Mouse (Mus musculus) hindbrain, embryonic 14.5 days (tissue): Measurements from ENCODE around the gene Idnk. TPM values are rescaled to one million over a fixed set of nuclear protein-coding genes. Genes with fewer than 3 reads are reported as not detected.

Source experiments
- ATAC-seq: fragments of 200-750 bp; cut with Nextera tagmentation; 2 replicates; pipeline ENCODE4 v1.8.0; 2017; ENCODE audit warnings: moderate number of reproducible peaks, mild to moderate bottlenecking, moderate TSS enrichment, moderate library complexity; ENCODE audit not compliant: low FRiP score
- DNase-seq: peaks from one replicate; pipeline ENCODE4 v3.0.0-alpha.2; 2015; ENCODE audit warnings: low spot score
- H3K27ac ChIP-seq: fragments of 300-500 bp; sonication (generic); 2 replicates; pipeline ENCODE4 v1.5.1; 2014; ENCODE audit warnings: mild to moderate bottlenecking, moderate library complexity
- H3K27me3 ChIP-seq: fragments of 300-500 bp; sonication (generic); 2 replicates; pipeline ENCODE4 v1.6.1; 2014; ENCODE audit warnings: mild to moderate bottlenecking, low read length, mixed read lengths; ENCODE audit not compliant: control insufficient read depth, insufficient read depth
- H3K36me3 ChIP-seq: fragments of 300-500 bp; sonication (generic); replicated peaks from 2 replicates; pipeline ENCODE4 v1.6.1; 2014; ENCODE audit not compliant: control insufficient read depth, insufficient read depth
- H3K4me1 ChIP-seq: fragments of 300-500 bp; sonication (generic); replicated peaks from 2 replicates; pipeline ENCODE4 v1.6.1; 2014; ENCODE audit warnings: antibody characterized with exemption, low read length, mixed read lengths; ENCODE audit not compliant: control insufficient read depth, insufficient read depth
- H3K4me2 ChIP-seq: fragments of 300-500 bp; sonication (generic); replicated peaks from 2 replicates; pipeline ENCODE4 v1.6.1; 2014; ENCODE audit warnings: mild to moderate bottlenecking, moderate library complexity
- H3K4me3 ChIP-seq: fragments of 300-500 bp; sonication (generic); replicated peaks from 2 replicates; pipeline ENCODE4 v1.5.1; 2014; ENCODE audit warnings: mild to moderate bottlenecking, low read length
- H3K9ac ChIP-seq: fragments of 300-500 bp; sonication (generic); 2 replicates; pipeline ENCODE4 v1.6.1; 2014
- H3K9me3 ChIP-seq: fragments of 300-500 bp; sonication (generic); 2 replicates; pipeline ENCODE4 v1.6.1; 2016; ENCODE audit warnings: low read length; ENCODE audit not compliant: control insufficient read depth
- WGBS: fragments of 180-500 bp; shearing (Covaris S2); extraction: QIAGEN DNeasy Blood & Tissue Kit; methylation state at CpG from one replicate; pipeline ENCODE4 v1.1.7; 2014; 5-methylcytosine and 5-hydroxymethylcytosine counted together
- polyA plus RNA-seq: library from polyadenylated mRNA; unstranded; fragments of >200 nt; fragmentation: Nextera tagmentation; extraction: Ambion mirVana; gene quantifications from 2 replicates; pipeline ENCODE4 v1.2.1, GENCODE M21; 2014

Gene Idnk
- polyA plus RNA-seq, 1 experiment from 2014 or later = 63.2 TPM

DNA sequence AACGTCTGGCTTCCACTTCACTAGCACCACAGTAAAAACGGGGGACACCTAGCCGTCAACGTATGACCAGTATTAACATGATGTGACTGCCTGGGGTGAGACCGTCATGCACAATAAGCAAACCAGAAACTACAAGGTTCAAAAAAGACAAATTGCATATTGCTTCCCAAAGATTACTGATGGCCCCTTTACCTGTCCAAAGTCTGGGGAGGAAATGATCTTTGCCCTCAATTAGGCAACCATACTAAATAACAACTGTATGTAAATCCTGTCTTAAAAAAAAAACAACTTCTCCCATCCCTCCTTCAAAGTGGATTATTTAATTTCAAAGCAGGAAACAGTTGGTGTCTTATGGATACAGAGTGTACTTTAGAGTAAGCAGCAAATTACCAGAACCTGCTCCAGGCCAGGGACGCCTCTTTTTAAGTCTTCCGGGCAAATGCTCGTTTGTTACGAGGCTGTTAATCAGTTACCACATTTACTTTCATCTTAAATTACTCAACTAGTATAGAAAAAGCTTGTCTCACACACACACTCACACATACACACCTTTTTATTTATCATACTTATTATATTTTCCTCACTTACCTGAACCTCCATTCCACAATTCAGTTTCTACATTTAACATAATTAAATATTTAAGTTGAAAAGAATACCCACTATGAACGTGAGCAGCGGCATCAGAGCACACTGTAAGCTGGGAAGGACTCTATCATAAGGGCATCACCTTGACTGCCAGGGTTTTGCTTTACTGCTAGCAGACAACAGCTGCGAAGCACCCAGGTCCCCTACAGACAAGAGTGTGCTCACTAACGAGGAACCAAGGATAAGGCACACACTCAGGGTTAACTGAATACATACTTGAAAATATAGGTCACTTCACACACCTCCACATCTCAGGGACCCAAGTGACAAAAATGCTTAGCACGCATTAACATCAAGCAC is 24.4 kb downstream of the Idnk start:
- peaks cover 72% of the 10 kb centered on the region for H3K36me3 ChIP-seq
- H3K9me3 ChIP-seq = no peaks in the 10 kb centered on the region
- no peak overlapping the region for H3K4me3 ChIP-seq
- no peak overlapping the region for H3K4me2 ChIP-seq
- ATAC-seq (no peak), DNase-seq (no peak)
- no peaks in the 10 kb centered on the region for H3K4me1 ChIP-seq
- H3K27me3 ChIP-seq = no peaks in the 10 kb centered on the region
- H3K27ac ChIP-seq = no peak overlapping the region
- H3K9ac ChIP-seq = no peak overlapping the region
- WGBS = 90% methylated on average over 14 of the region's 14 CpGs

DNA sequence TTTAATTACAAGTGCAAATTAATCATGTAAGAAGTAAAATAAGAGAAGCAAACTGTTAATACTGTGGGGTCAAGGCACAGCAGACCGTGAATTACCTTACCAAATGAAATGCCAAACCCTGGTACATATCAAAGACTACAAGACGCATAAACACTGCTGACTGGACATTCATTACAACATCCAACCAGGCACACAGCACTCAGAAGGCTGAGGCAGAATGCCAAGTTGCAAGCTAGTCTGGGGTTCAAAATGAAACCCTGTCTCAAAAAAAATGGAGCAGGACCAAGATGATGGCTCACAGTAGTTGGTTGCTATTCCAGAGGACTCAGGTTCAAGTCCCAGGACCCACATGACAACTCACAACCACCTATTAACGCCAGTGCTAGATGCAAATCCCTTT is 26.7 kb downstream of the Idnk start:
- 89% methylated on average over 3 of the region's 3 CpGs for WGBS
- no peak for ATAC-seq
- H3K4me3 ChIP-seq = no peak overlapping the region
- H3K4me1 ChIP-seq = no peaks in the 10 kb centered on the region
- H3K9ac ChIP-seq = no peak overlapping the region
- peaks cover 60% of the 10 kb centered on the region for H3K36me3 ChIP-seq
- no peak overlapping the region for H3K4me2 ChIP-seq
- H3K27me3 ChIP-seq = no peaks in the 10 kb centered on the region
- DNase-seq = no peak
- H3K9me3 ChIP-seq = no peaks in the 10 kb centered on the region
- H3K27ac ChIP-seq = no peak overlapping the region

DNA sequence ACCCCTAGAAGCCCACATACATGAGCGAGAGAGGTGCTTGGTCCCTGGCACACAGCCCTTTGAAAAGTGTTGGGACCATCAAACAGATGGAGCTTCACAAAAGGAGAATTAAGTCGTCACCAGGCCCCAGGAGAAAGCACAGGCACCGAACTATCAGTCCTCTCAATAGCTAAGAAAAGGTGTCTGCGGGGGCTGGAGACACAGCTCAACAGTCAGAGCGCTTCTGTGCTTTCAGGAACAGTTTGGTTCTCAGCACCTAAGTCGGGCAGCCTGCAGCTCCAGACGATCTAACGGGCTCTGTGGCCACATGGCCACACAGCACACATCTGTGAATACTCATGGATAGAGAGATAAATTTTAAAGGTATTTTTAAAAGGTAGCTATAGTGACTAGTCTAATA is 28.8 kb downstream of the Idnk start:
- Histone ChIP-seq H3K9ac (no peak overlapping the region), H3K4me3 (no peak overlapping the region), H3K27ac (no peak overlapping the region), H3K36me3 (peaks cover 61% of the 10 kb centered on the region), H3K4me1 (no peaks in the 10 kb centered on the region), H3K4me2 (no peak overlapping the region), H3K27me3 (no peaks in the 10 kb centered on the region), H3K9me3 (no peaks in the 10 kb centered on the region)
- 86% methylated on average over 8 of the region's 8 CpGs for WGBS
- DNase-seq = no peak
- no peak for ATAC-seq

DNA sequence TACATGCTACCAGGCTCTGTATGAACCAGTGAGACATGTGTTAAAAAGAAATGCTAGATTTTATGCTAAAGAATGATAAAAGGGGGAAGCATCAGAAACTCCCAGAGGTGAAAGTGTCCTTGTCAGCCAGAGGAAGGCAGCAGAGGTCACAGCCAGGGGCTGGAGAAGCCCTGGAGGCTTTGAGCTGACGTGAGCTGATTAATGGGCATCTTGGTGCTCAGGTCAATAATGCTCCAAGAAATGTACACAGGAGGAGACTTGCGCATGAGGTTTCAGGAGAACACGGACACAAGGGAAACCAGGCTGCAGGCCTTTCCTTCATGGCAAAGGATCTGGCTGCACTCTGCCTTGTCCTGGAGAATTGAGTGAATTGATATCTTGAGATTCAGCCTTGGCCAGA is 30.3 kb downstream of the Idnk start:
- Histone ChIP-seq H3K4me1 (no peaks in the 10 kb centered on the region), H3K27ac (no peak overlapping the region), H3K9ac (no peak overlapping the region), H3K9me3 (no peaks in the 10 kb centered on the region), H3K4me2 (no peak overlapping the region), H3K27me3 (no peaks in the 10 kb centered on the region), H3K36me3 (peaks cover 62% of the 10 kb centered on the region), H3K4me3 (no peak overlapping the region)
- WGBS = 74% methylated on average over 3 of the region's 3 CpGs
- no peak for DNase-seq
- ATAC-seq = no peak

DNA sequence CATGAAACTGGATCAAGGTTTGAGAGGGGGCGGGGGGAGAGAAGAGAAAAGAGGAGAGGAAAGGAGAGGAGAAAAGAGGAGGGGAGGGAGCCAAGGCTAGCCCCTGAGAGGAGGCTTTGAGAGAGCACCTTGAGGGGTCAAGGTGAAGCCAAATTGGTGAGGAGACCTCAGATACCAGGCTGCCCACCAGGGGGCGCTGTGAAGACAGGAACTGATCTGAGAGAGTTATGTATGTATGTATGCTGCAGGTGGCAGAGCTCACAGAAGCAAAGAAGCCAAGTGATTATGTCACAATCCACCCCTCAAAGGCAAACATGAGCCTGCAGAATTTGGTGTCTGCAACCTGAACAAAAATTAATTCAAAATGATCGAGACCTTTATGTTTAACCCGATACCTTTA is 31.0 kb downstream of the Idnk start:
- no peaks in the 10 kb centered on the region for H3K27me3 ChIP-seq
- no peak overlapping the region for H3K27ac ChIP-seq
- H3K36me3 ChIP-seq = peaks cover 63% of the 10 kb centered on the region
- ATAC-seq = peak; percentile 55; the same call in 1 of the 2 replicates
- no peak overlapping the region for H3K9ac ChIP-seq
- H3K4me1 ChIP-seq = no peaks in the 10 kb centered on the region
- H3K4me3 ChIP-seq = no peak overlapping the region
- no peaks in the 10 kb centered on the region for H3K9me3 ChIP-seq
- H3K4me2 ChIP-seq = no peak overlapping the region
- DNase-seq = peak; percentile 81
- 70% methylated on average over 4 of the region's 4 CpGs for WGBS

DNA sequence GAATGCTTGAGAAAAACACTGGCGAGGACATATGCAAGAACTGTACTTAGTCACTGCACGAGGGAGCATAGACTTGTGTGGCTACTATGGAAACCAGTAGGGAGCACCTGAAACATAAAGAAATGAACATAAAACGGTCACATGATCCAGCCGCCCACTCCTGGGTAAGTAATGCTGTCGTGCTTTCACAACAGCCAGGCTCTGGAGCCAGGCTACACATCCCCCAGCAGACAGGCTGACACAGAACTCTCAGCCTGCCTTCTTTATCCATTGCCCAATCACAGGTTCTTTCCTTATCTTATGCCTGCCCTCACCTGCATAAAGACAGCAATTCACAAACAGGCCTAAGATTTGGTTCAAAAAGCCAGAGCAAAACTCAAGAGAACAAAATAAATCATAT is 32.0 kb downstream of the Idnk start:
- no peak overlapping the region for H3K4me2 ChIP-seq
- H3K27ac ChIP-seq = no peak overlapping the region
- H3K9me3 ChIP-seq = no peaks in the 10 kb centered on the region
- 87% methylated on average over 5 of the region's 5 CpGs for WGBS
- no peaks in the 10 kb centered on the region for H3K4me1 ChIP-seq
- H3K9ac ChIP-seq = no peak overlapping the region
- DNase-seq = no peak
- no peak for ATAC-seq
- no peak overlapping the region for H3K4me3 ChIP-seq
- H3K27me3 ChIP-seq = no peaks in the 10 kb centered on the region
- H3K36me3 ChIP-seq = peaks cover 62% of the 10 kb centered on the region

DNA sequence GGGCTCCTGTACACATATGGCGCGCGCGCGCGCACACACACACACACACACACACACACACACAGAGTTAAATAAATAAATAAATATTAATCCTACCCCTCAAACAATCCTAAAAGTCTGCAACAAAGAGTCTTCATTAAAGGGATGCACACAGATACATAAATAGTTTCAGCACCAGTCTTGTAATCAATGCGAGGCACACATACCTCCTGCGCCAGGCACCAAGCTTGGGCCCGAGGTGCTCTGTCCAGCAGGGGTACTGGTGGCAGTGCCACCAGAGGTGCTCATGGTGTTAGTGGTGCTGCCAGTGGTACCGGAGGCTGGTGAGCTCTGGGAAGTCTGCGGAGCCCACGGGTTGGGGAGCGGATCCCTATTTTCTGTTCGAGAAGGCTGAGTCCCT is 34.1 kb downstream of the Idnk start:
- H3K36me3 ChIP-seq = peaks cover 74% of the 10 kb centered on the region

DNA sequence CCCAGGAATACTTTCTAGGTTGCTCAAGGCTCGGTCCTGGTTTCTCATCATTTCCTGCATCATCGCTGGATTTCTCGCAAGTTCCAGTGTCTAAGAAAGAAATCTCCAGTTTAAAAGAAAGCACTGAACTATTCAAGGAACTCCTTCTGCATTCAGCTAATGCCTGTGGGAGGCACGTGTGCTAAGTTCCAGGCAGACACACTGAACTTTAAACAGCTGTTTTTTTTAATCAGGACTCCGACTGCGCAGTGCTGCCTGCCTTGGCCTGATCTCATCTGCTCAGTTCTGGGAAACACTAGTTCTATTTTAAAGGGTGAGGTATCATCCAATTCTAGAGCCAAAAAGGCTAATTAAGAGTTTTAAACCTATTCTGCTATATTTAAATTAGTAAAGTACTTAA is 34.7 kb downstream of the Idnk start:
- H3K36me3 ChIP-seq = peaks cover 73% of the 10 kb centered on the region
- WGBS = 93% methylated on average over 6 of the region's 6 CpGs

More for the DNA sequence above, 34.1 kb downstream of the Idnk start:
- DNase-seq = no peak
- no peak overlapping the region for H3K4me3 ChIP-seq
- 99% methylated on average over 14 of the region's 14 CpGs for WGBS
- H3K27ac ChIP-seq = no peak overlapping the region
- no peak for ATAC-seq
- no peaks in the 10 kb centered on the region for H3K9me3 ChIP-seq
- H3K27me3 ChIP-seq = no peaks in the 10 kb centered on the region
- H3K4me2 ChIP-seq = no peak overlapping the region
- H3K9ac ChIP-seq = no peak overlapping the region
- H3K4me1 ChIP-seq = no peaks in the 10 kb centered on the region

DNA sequence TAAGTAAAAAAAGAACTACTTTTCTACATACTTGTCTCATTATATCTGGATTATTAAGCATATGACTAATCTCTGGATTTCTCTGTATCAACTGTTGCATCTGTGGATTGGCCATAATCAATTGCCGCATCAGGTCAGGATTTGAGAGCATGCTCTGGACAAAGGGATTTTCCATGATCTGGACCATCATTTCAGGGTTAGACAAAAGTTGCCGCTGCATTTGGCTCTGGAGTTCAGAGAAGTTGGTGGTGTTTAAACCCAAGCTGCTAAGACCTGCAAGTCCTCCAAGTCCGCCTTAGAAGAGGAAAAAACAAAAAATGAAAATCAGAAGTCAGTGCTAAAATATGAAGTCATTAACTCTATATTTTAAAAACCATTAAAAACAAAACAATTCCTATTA is 35.8 kb downstream of the Idnk start:
- Histone ChIP-seq H3K9ac (no peak overlapping the region), H3K27me3 (no peaks in the 10 kb centered on the region), H3K4me1 (no peaks in the 10 kb centered on the region), H3K4me2 (no peak overlapping the region), H3K4me3 (no peak overlapping the region), H3K36me3 (peaks cover 74% of the 10 kb centered on the region), H3K9me3 (no peaks in the 10 kb centered on the region), H3K27ac (no peak overlapping the region)
- ATAC-seq (no peak), DNase-seq (no peak)
- 98% methylated on average over 3 of the region's 3 CpGs for WGBS

More for the DNA sequence above, 34.7 kb downstream of the Idnk start:
- no peak for DNase-seq
- H3K4me1 ChIP-seq = no peaks in the 10 kb centered on the region
- H3K4me3 ChIP-seq = no peak overlapping the region
- no peaks in the 10 kb centered on the region for H3K27me3 ChIP-seq
- no peaks in the 10 kb centered on the region for H3K9me3 ChIP-seq
- no peak overlapping the region for H3K27ac ChIP-seq
- H3K9ac ChIP-seq = no peak overlapping the region
- no peak for ATAC-seq
- H3K4me2 ChIP-seq = no peak overlapping the region
